Mouse (Mus musculus) myocyte (in vitro differentiated cells): Measurements from ENCODE around the gene Hba-a1.

Source experiments
- CEBPB ChIP-seq: IDR thresholded peaks from 2 replicates; pipeline ENCODE4 v1.6.1; 2011; ENCODE audit warnings: mild to moderate bottlenecking, moderate library complexity; ENCODE audit not compliant: poor library complexity, insufficient read depth, severe bottlenecking
- E2F4 ChIP-seq: IDR thresholded peaks from one replicate; pipeline ENCODE4 v1.6.1; 2011; ENCODE audit warnings: mild to moderate bottlenecking, control low read depth, moderate library complexity; ENCODE audit not compliant: insufficient read depth
- MYOG ChIP-seq, 3 experiments: IDR thresholded peaks; one replicate each; pipeline ENCODE4 v1.6.1; 2011; ENCODE audit warnings: control low read depth in 2 of 3, low read depth in 2 of 3, mild to moderate bottlenecking in 2 of 3; ENCODE audit not compliant: insufficient read length in 2 of 3, control insufficient read depth in 1 of 3, insufficient read depth in 1 of 3
- POLR2A ChIP-seq: IDR thresholded peaks from one replicate; pipeline ENCODE4 v1.6.1; 2011; ENCODE audit warnings: low read depth, mild to moderate bottlenecking, control low read depth, moderate library complexity; ENCODE audit not compliant: insufficient read length
- SRF ChIP-seq: IDR thresholded peaks from one replicate; pipeline ENCODE4 v1.6.1; 2011; ENCODE audit warnings: low read depth; ENCODE audit not compliant: control insufficient read depth, insufficient read length
- TCF12 ChIP-seq: IDR thresholded peaks from one replicate; pipeline ENCODE4 v1.6.1; 2011; ENCODE audit warnings: mild to moderate bottlenecking, control low read depth; ENCODE audit not compliant: poor library complexity, insufficient read depth, severe bottlenecking
- USF1 ChIP-seq: IDR thresholded peaks from one replicate; pipeline ENCODE4 v1.6.1; 2011; ENCODE audit warnings: low read depth, mild to moderate bottlenecking, control low read depth, moderate library complexity

DNA sequence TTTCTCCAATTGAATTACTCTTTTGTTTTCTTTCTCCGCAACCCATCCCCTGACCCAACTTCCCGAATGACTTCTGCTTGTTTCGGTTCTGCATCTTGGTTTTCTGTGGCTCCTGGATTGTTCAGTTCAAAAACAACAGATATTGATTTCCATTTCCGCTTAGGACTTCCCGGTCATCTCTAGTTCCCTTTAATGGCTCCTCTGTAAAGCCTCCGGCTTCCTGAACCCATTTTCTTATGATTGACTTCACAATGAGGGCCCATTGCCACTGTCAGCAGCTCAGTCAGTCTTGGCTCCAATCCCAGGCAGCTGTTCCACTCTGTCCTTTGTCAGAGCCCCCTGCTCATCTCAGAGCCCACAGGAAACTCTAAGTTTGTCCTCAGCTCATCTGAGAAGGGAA is 47.8 kb downstream of the Hba-a1 start:
- TF ChIP-seq POLR2A (no peak), CEBPB (no peak), USF1 (no peak), E2F4 (no peak), TCF12 (no peak), MYOG (IDR thresholded peaks at IDR 0.05; ENCODE audit: control insufficient read depth in 1 of 3, insufficient read depth in 1 of 3, insufficient read length in 2 of 3, low read depth in 2 of 3) (no peak), SRF (no peak)
